Mouse (Mus musculus): ENCODE measurements at regions not wholly inside any gene's neighbourhood (a gene's known extent, or its start where the extent isn't known, plus 50 kb on each side); places are given as distances from the start of the nearest gene placed in this dataset.
"Not testable (repeated sequence)": the region's sequence is repeated elsewhere in the genome, so short reads cannot be mapped to it uniquely, and the experiment has no call there.

DNA sequence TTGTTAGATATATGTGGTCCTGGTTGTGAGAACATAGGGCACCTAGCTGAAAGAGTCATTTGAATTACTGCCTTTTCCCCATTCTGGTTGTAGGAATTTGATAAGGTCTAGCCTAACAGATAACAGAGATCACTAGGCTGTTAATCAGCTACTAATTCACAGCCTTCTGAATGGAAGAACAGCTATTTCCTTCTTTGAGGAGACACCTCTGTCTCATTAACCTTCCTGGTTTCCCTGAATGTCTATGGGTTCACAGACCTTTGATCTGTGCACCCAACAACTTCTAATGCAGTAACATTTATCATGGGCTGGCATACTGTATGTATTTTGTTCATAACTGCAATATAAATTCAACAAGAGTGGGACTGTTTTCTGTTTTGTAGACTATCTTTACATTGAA lies 875.0 kb upstream of the Mms22l start:
- H3K4me1 ChIP-seq (ENCODE audit: control insufficient read depth, insufficient read depth, low read length), result no peaks in the 10 kb centered on the region
- no peak overlapping the region for H3K4me2 ChIP-seq
- H3K9me3 ChIP-seq (replicated peaks; ENCODE audit: control insufficient read depth, low read length), result no peaks in the 10 kb centered on the region
- H3K27ac ChIP-seq (ENCODE audit: low read depth, low read length), result no peak overlapping the region
- no peaks in the 10 kb centered on the region for H3K27me3 ChIP-seq (ENCODE audit: control insufficient read depth, insufficient read depth, low read length)
- no peaks in the 10 kb centered on the region for H3K36me3 ChIP-seq (ENCODE audit: control insufficient read depth, insufficient read depth, low read length)
- no peak overlapping the region for H3K4me3 ChIP-seq (ENCODE audit: low read depth, low read length)
- H3K9ac ChIP-seq (ENCODE audit: low read depth, low read length), result no peak overlapping the region
- ATAC-seq (replicated peaks; ENCODE audit: insufficient number of reproducible peaks, low FRiP score, low TSS enrichment), result no peak

- H3K4me2 ChIP-seq, result no peak overlapping the region
- no peak overlapping the region for H3K9ac ChIP-seq (ENCODE audit: low read depth, low read length)
- no peaks in the 10 kb centered on the region for H3K4me1 ChIP-seq (ENCODE audit: control insufficient read depth, insufficient read depth, low read length)
- H3K36me3 ChIP-seq (ENCODE audit: control insufficient read depth, insufficient read depth, low read length), result no peaks in the 10 kb centered on the region
- H3K9me3 ChIP-seq (replicated peaks; ENCODE audit: control insufficient read depth, low read length), result no peaks in the 10 kb centered on the region
- H3K4me3 ChIP-seq (ENCODE audit: low read depth, low read length), result no peak overlapping the region
- H3K27ac ChIP-seq (ENCODE audit: low read depth, low read length), result no peak overlapping the region
- no peak for ATAC-seq (replicated peaks; ENCODE audit: insufficient number of reproducible peaks, low FRiP score, low TSS enrichment)
- no peaks in the 10 kb centered on the region for H3K27me3 ChIP-seq (ENCODE audit: control insufficient read depth, insufficient read depth, low read length)
These were observed 874.0 kb upstream of the Mms22l start for GRCm38 (mm10) chr4:23622231-23622630.

GRCm38 (mm10) chr4:23636231-23636928 lies 859.9 kb upstream of the Mms22l start:
- no peaks in the 10 kb centered on the region for H3K27me3 ChIP-seq (ENCODE audit: control insufficient read depth, insufficient read depth, low read length)
- no peak overlapping the region for H3K27ac ChIP-seq (ENCODE audit: low read depth, low read length)
- 78% methylated on average over 9 of the region's 9 CpGs for WGBS (ENCODE audit: insufficient replicate concordance)
- no peaks in the 10 kb centered on the region for H3K4me1 ChIP-seq (ENCODE audit: control insufficient read depth, insufficient read depth, low read length)
- ATAC-seq (replicated peaks; ENCODE audit: insufficient number of reproducible peaks, low FRiP score, low TSS enrichment), result no peak
- no peak overlapping the region for H3K4me3 ChIP-seq (ENCODE audit: low read depth, low read length)
- no peak overlapping the region for H3K4me2 ChIP-seq
- no peaks in the 10 kb centered on the region for H3K36me3 ChIP-seq (ENCODE audit: control insufficient read depth, insufficient read depth, low read length)
- no peak overlapping the region for H3K9ac ChIP-seq (ENCODE audit: low read depth, low read length)
- no peaks in the 10 kb centered on the region for H3K9me3 ChIP-seq (replicated peaks; ENCODE audit: control insufficient read depth, low read length)

- Histone ChIP-seq H3K4me1 (ENCODE audit: control insufficient read depth, insufficient read depth, low read length) (no peaks in the 10 kb centered on the region), H3K27me3 (ENCODE audit: control insufficient read depth, insufficient read depth, low read length) (no peaks in the 10 kb centered on the region), H3K27ac (ENCODE audit: low read depth, low read length) (no peak overlapping the region), H3K4me3 (ENCODE audit: low read depth, low read length) (no peak overlapping the region), H3K4me2 (no peak overlapping the region), H3K36me3 (ENCODE audit: control insufficient read depth, insufficient read depth, low read length) (no peaks in the 10 kb centered on the region), H3K9me3 (replicated peaks; ENCODE audit: control insufficient read depth, low read length) (no peaks in the 10 kb centered on the region), H3K9ac (ENCODE audit: low read depth, low read length) (no peak overlapping the region)
- ATAC-seq (replicated peaks; ENCODE audit: insufficient number of reproducible peaks, low FRiP score, low TSS enrichment), result no peak
- WGBS (ENCODE audit: insufficient replicate concordance), result 69% methylated on average over 2 of the region's 2 CpGs
These were observed 859.4 kb upstream of the Mms22l start for GRCm38 (mm10) chr4:23636929-23637235.

- not testable (repeated sequence) for ATAC-seq (replicated peaks; ENCODE audit: insufficient number of reproducible peaks, low FRiP score, low TSS enrichment); H3K27me3 ChIP-seq (ENCODE audit: control insufficient read depth, insufficient read depth, low read length); H3K9ac ChIP-seq (ENCODE audit: low read depth, low read length); H3K9me3 ChIP-seq (replicated peaks; ENCODE audit: control insufficient read depth, low read length); H3K4me1 ChIP-seq (ENCODE audit: control insufficient read depth, insufficient read depth, low read length); H3K4me2 ChIP-seq; H3K27ac ChIP-seq (ENCODE audit: low read depth, low read length); H3K36me3 ChIP-seq (ENCODE audit: control insufficient read depth, insufficient read depth, low read length); H3K4me3 ChIP-seq (ENCODE audit: low read depth, low read length)
- WGBS (ENCODE audit: insufficient replicate concordance), result 83% methylated on average over 5 of the region's 5 CpGs
These were observed 839.6 kb upstream of the Mms22l start for GRCm38 (mm10) chr4:23656671-23657070.

- Histone ChIP-seq H3K4me2 (no peak overlapping the region), H3K27ac (ENCODE audit: low read depth, low read length) (no peak overlapping the region), H3K9me3 (replicated peaks; ENCODE audit: control insufficient read depth, low read length) (no peaks in the 10 kb centered on the region), H3K4me3 (ENCODE audit: low read depth, low read length) (no peak overlapping the region), H3K9ac (ENCODE audit: low read depth, low read length) (no peak overlapping the region), H3K27me3 (ENCODE audit: control insufficient read depth, insufficient read depth, low read length) (no peaks in the 10 kb centered on the region), H3K36me3 (ENCODE audit: control insufficient read depth, insufficient read depth, low read length) (no peaks in the 10 kb centered on the region), H3K4me1 (ENCODE audit: control insufficient read depth, insufficient read depth, low read length) (no peaks in the 10 kb centered on the region)
- no peak for ATAC-seq (replicated peaks; ENCODE audit: insufficient number of reproducible peaks, low FRiP score, low TSS enrichment)
- 83% methylated on average over 2 of the region's 2 CpGs for WGBS (ENCODE audit: insufficient replicate concordance)
These were observed 827.4 kb upstream of the Mms22l start for GRCm38 (mm10) chr4:23668896-23669295.

DNA sequence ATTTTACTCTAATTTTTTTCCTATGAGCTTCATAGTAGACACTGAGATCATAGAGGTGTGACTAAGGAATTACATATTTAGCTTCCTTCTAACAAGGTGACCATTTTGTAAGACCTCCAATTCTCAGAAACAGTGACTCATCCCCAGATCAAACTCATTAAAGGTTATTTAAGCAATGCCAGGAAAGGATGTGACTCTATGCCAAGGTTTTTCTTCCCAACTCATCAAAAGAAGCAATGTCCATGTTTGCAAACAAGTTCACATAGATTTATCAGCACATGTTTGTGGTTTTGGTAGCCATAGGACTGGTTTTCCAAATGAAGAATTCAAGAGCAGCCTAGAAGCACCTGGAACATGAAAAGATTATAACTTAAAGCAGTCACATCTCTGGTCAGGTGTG lies 792.6 kb upstream of the Mms22l start:
- ATAC-seq (replicated peaks; ENCODE audit: insufficient number of reproducible peaks, low FRiP score, low TSS enrichment), result no peak
- no peak overlapping the region for H3K9ac ChIP-seq (ENCODE audit: low read depth, low read length)
- no peaks in the 10 kb centered on the region for H3K27me3 ChIP-seq (ENCODE audit: control insufficient read depth, insufficient read depth, low read length)

GRCm38 (mm10) chr4:23710716-23711115 lies 785.5 kb upstream of the Mms22l start:
- no peaks in the 10 kb centered on the region for H3K36me3 ChIP-seq (ENCODE audit: control insufficient read depth, insufficient read depth, low read length)
- H3K27me3 ChIP-seq (ENCODE audit: control insufficient read depth, insufficient read depth, low read length), result no peaks in the 10 kb centered on the region
- H3K4me1 ChIP-seq (ENCODE audit: control insufficient read depth, insufficient read depth, low read length), result no peaks in the 10 kb centered on the region
- H3K9ac ChIP-seq (ENCODE audit: low read depth, low read length), result no peak overlapping the region
- H3K4me3 ChIP-seq (ENCODE audit: low read depth, low read length), result no peak overlapping the region
- H3K27ac ChIP-seq (ENCODE audit: low read depth, low read length), result no peak overlapping the region
- no peaks in the 10 kb centered on the region for H3K9me3 ChIP-seq (replicated peaks; ENCODE audit: control insufficient read depth, low read length)
- ATAC-seq (replicated peaks; ENCODE audit: insufficient number of reproducible peaks, low FRiP score, low TSS enrichment), result no peak
- 76% methylated on average over 2 of the region's 2 CpGs for WGBS (ENCODE audit: insufficient replicate concordance)
- no peak overlapping the region for H3K4me2 ChIP-seq

More for the DNA sequence above, 792.6 kb upstream of the Mms22l start:
- H3K27ac ChIP-seq (ENCODE audit: low read depth, low read length), result no peak overlapping the region
- no peak overlapping the region for H3K4me3 ChIP-seq (ENCODE audit: low read depth, low read length)
- H3K4me2 ChIP-seq, result no peak overlapping the region
- no peaks in the 10 kb centered on the region for H3K4me1 ChIP-seq (ENCODE audit: control insufficient read depth, insufficient read depth, low read length)
- no peaks in the 10 kb centered on the region for H3K9me3 ChIP-seq (replicated peaks; ENCODE audit: control insufficient read depth, low read length)
- no peaks in the 10 kb centered on the region for H3K36me3 ChIP-seq (ENCODE audit: control insufficient read depth, insufficient read depth, low read length)

DNA sequence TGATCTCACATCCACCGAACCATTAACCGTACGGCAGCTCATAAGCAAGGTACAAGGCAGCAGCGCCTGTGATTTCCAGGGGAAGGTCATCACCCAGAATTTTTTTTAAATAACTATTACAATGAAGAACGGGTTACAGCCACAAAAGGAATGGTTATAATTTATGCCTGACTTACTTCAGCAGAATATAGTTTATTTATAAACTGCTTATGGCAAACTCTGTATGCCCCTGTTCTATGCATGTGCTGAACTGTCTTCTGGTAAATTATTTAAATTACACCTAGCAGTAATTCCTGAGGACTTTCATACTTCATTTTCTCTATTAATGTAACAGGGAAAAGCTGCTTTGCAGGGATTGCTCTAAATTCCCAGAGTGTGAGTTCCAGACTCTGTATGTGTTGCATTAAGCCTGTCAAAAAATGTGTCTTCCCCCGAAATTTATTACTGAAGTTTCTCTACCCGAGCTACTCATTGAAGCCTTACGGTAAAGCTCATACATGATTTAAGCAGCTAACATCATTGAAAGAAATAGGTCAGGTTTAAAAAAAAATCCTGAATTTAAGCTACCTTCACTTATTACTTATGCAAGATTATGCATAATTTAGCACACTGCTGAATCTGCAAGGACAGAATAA lies 782.4 kb upstream of the Mms22l start:
- no peak overlapping the region for H3K4me3 ChIP-seq (ENCODE audit: low read depth, low read length)
- no peaks in the 10 kb centered on the region for H3K4me1 ChIP-seq (ENCODE audit: control insufficient read depth, insufficient read depth, low read length)
- 84% methylated on average over 8 of the region's 8 CpGs for WGBS (ENCODE audit: insufficient replicate concordance)
- no peak overlapping the region for H3K4me2 ChIP-seq
- no peak for ATAC-seq (replicated peaks; ENCODE audit: insufficient number of reproducible peaks, low FRiP score, low TSS enrichment)
- H3K27ac ChIP-seq (ENCODE audit: low read depth, low read length), result no peak overlapping the region
- H3K36me3 ChIP-seq (ENCODE audit: control insufficient read depth, insufficient read depth, low read length), result no peaks in the 10 kb centered on the region
- H3K27me3 ChIP-seq (ENCODE audit: control insufficient read depth, insufficient read depth, low read length), result no peaks in the 10 kb centered on the region
- no peaks in the 10 kb centered on the region for H3K9me3 ChIP-seq (replicated peaks; ENCODE audit: control insufficient read depth, low read length)
- no peak overlapping the region for H3K9ac ChIP-seq (ENCODE audit: low read depth, low read length)

Measured in heart, embryonic 11.5 days (tissue).